ENCODE assay signal across 7 mouse cellular contexts in the genomic region with DNA sequence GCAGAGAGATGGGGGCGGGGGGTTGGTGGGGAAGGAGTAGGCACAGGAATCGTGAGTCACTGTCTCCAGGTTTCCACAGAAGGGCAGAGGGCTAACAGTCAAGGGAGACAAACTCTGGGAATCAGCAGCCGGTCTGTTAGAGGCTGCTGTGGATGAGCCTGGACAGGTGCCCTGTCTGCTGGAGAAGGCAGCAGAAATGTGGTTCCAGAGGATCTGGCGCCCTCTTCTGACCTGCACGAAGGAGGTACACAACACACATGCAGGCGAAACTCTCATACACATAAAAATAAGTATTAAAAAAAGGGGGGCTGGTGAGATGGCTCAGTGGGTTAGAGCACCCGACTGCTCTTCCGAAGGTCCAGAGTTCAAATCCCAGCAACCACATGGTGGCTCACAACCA. TPM values are rescaled to one million over a fixed set of nuclear protein-coding genes. Genes with fewer than 3 reads are reported as not detected.
A peak's percentile ranks its signal among the peaks of the same experiment; 100 is the strongest.
DNase-seq lines count a peak whose midpoint lies in the region; ATAC-seq and TF ChIP-seq lines count a peak whose summit lies in the region.

No protein-coding gene starts in this region.

- no peak for ATAC-seq in liver, embryonic 12.5 days
- ATAC-seq in lung, postnatal 0 days = no peak

- no peaks in the 10 kb centered on the region for H3K36me3 ChIP-seq in liver, embryonic 12.5 days
- no peaks in the 10 kb centered on the region for H3K36me3 ChIP-seq in lung, postnatal 0 days (ENCODE audit: insufficient read depth, low read length)

- TF ChIP-seq EP300 in lung, postnatal 0 days (IDR thresholded peaks at IDR 0.05) = no peak

- peak; percentile 49 for TF ChIP-seq CTCF in lung, postnatal 0 days (IDR thresholded peaks at IDR 0.05)

- no peak overlapping the region for H3K4me3 ChIP-seq in liver, embryonic 12.5 days
- no peak overlapping the region for H3K4me3 ChIP-seq in lung, postnatal 0 days (ENCODE audit: low read depth, low read length)

- no peak overlapping the region for H3K4me2 ChIP-seq in liver, embryonic 12.5 days
- no peak overlapping the region for H3K4me2 ChIP-seq in lung, postnatal 0 days (replicated peaks; ENCODE audit: low read depth, low read length)

- no peak overlapping the region for H3K9ac ChIP-seq in liver, embryonic 12.5 days
- no peak overlapping the region for H3K9ac ChIP-seq in lung, postnatal 0 days (replicated peaks; ENCODE audit: low read depth)

- DNase-seq in liver = peak; percentile 25
- peak; percentile 72 for DNase-seq in R1 (ENCODE audit: low read depth, low spot score)
- peak; percentile 57 for DNase-seq in embryo, embryonic 10 days (ENCODE audit: low spot score)
- DNase-seq in lung, postnatal 0 days (ENCODE audit: low spot score) = peak; percentile 13
- no peak for DNase-seq in spleen, postnatal 36 days (ENCODE audit: low spot score in 2 of 2)
- no peak for DNase-seq in gastrocnemius, postnatal 25 days

- no peaks in the 10 kb centered on the region for H3K9me3 ChIP-seq in liver, embryonic 12.5 days (replicated peaks)
- no peaks in the 10 kb centered on the region for H3K9me3 ChIP-seq in lung, postnatal 0 days (ENCODE audit: low read length)

- H3K4me1 ChIP-seq in liver, embryonic 12.5 days = no peaks in the 10 kb centered on the region
- no peaks in the 10 kb centered on the region for H3K4me1 ChIP-seq in lung, postnatal 0 days (ENCODE audit: insufficient read depth, low read depth, low read length)

- no peaks in the 10 kb centered on the region for H3K27me3 ChIP-seq in liver, embryonic 12.5 days (replicated peaks)
- H3K27me3 ChIP-seq in lung, postnatal 0 days (replicated peaks; ENCODE audit: insufficient read depth, low read length) = no peaks in the 10 kb centered on the region

- 31% methylated on average over 8 of the region's 8 CpGs for WGBS in liver, embryonic 12.5 days (ENCODE audit: insufficient replicate concordance)
- 43% methylated on average over 8 of the region's 8 CpGs for WGBS in lung, postnatal 0 days

- H3K27ac ChIP-seq in liver, embryonic 12.5 days = no peak overlapping the region
- H3K27ac ChIP-seq in lung, postnatal 0 days (ENCODE audit: low read length) = no peak overlapping the region

RNA-seq across cellular contexts. Expression of gene Gm12845, which starts 13.3 kb away (rescaled TPM):
- not detected in 2 replicates for polyA plus RNA-seq in liver, embryonic 12.5 days (2016; fragmentation: Nextera tagmentation; extraction: Ambion mirVana)
- polyA plus RNA-seq in lung, postnatal 0 days (2015; fragmentation: Nextera tagmentation; extraction: Ambion mirVana) = not detected in 2 replicates
- not detected for total RNA-seq in gastrocnemius, postnatal 25 days (2021)

RNA-seq across cellular contexts. Expression of gene Klf17, which starts 27.9 kb away (rescaled TPM):
- polyA plus RNA-seq in liver, embryonic 12.5 days (2016; fragmentation: Nextera tagmentation; extraction: Ambion mirVana) = not detected in 2 replicates
- polyA plus RNA-seq in lung, postnatal 0 days (2015; fragmentation: Nextera tagmentation; extraction: Ambion mirVana) = not detected in 2 replicates
- not detected for total RNA-seq in gastrocnemius, postnatal 25 days (2021)

RNA-seq across cellular contexts. Expression of gene Dmap1, which starts 55.5 kb away (rescaled TPM):
- 30.4 and 31.1 TPM in 2 replicates for polyA plus RNA-seq in liver, embryonic 12.5 days (2016; fragmentation: Nextera tagmentation; extraction: Ambion mirVana)
- polyA plus RNA-seq in lung, postnatal 0 days (2015; fragmentation: Nextera tagmentation; extraction: Ambion mirVana) = 37.0 and 37.8 TPM in 2 replicates
- total RNA-seq in gastrocnemius, postnatal 25 days (2021) = 10 to 100 TPM; 14.5 to 15.1 TPM

Comparison
In these comparisons a context has a peak if more than half of its experiments do, and no peak if none do; other contexts are left out.
1. DNase-seq: peak in liver (single experiment), R1 (single experiment), embryo, embryonic 10 days (single experiment) and lung, postnatal 0 days (single experiment); none in spleen, postnatal 36 days (0 of 2) and gastrocnemius, postnatal 25 days (single experiment).